Mouse (Mus musculus) fat pad, adult 2 months (tissue): ENCODE results near the gene Thada.

Experiments
- DNase-seq: peaks from one replicate; pipeline ENCODE4 v3.0.0-alpha.2; 2011; ENCODE audit warnings: low read depth, low spot score; ENCODE audit errors: extremely low read depth

Gene Thada

DNA sequence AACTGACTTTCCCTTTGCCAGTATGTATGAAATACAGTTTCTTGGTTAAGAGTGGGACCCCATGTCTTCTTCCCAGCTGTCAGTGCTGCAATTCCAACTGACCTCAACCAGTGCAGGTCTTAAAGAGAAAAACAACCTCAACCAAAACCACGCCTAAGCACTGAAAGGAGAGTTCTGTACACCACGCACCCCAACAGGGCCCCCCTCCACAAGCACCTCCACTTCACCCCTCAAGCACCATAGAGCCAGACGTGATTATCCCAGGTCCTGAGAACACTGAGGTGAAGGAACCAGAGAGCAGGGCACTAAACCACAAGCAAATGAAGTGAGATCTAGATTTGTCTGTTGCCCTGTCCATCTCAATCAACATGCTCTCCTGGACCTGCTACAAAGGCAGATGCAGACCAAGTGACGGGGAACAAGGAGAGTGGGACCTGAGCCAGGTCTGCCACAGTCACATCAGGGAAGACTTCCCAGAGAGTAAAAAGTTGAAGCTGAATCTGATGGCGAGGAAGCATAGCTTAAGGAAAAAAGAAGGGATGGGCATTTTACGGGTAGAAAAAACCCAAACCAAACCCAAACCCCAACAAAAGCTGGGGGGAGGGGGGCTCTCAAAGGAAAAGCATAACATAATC is 93.5 kb downstream of the Thada start:
- DNase-seq: no peak

DNA sequence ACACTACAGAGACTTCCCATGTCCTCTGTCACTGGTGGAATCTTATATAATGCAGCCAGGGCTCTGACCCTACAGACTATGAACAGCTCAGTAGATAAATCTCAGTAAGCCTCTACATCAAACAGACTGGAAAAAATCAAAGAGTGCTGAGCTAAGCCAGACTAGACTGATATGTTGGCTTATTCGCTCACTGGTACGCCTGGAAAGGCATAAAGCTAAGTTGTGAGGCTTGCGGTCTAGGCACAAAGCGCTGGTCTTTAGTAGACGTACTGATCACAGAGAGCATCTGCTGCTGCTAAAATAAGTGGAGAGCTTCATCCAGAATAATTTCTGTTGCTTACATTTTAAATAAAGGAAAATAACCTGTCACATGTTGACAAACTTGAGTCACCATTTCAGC is 95.6 kb downstream of the Thada start:
- no peak for DNase-seq

- no peak for DNase-seq
Measured at GRCm38 (mm10) chr17:84369769-84370168, 96.2 kb downstream of the Thada start.

GRCm38 (mm10) chr17:84368213-84369014 is 97.6 kb downstream of the Thada start:
- no peak for DNase-seq

DNA sequence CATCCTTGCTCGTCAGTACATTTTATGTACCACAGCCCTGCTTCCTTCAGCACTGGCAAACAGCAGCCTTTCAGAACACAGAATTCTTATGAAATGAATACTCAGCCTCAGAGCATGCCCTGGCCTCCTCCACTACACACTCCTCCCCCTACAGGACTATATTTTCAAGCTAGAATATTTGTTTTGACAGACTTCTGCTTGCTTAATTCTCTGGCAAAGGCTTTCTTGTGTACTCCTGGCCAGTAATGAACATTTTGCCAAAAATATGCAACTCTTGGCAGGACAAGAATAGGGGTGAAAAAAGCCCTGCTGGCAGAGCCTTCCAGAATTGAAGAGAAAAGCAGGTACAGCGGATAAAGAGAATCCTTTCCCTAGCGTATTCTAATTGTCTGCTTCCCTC is 98.3 kb downstream of the Thada start:
- peak; percentile 85 for DNase-seq

- DNase-seq: no peak
Measured at GRCm38 (mm10) chr17:84365791-84366301, 100.2 kb downstream of the Thada start.

DNA sequence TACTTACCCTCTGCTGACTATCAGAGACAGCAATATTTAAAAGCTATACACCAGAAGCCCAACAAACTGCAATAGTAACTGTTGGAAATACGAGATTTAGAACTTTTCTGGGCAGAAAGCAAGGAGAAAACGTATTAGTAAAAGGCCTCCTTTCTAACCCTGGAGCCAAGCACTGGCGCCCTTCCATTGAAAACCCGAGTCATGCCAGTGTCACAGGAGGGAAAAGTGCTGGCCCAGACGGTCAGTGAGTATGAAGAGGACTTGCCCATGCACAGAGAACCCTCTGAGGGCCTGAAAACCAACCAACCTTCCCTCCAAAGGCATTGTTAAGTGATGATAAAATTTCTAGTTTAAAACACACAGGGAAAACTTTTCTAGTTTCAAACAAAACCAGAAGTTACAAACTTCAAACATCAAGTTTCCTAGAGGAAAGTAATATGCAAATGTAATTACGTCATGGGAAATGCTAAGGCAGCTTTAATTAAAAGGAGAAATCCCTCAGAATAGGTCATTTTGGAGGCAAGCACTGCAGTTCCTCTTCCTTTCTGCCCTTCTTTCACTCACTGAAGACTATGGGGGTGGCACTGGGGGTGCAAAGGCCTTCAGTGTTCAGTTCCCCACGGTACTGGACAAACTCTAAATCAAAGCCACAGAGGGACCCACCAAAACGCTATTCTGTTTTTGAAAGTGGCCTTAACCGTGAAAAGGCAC is 100.8 kb downstream of the Thada start:
- DNase-seq: no peak

DNA sequence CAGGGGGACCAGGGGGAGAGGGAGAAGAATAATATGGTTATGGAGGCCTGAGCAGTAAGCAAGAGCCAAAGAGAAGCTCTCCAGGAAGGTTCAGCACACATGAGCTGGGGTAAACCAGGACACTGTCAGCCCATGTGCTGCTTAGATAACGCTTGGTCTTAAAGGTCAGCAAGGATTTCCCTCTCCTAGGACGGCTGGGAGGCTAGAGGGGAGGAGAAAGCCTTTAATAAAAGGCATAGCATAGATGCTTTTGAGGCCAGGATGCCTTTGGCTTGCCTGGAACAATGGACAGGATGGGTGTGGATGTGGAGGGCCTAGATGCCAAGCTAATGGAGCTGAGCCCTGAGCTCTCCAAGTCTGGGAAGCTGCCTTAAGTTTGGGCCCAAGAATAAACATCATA is 102.6 kb downstream of the Thada start:
- no peak for DNase-seq

DNA sequence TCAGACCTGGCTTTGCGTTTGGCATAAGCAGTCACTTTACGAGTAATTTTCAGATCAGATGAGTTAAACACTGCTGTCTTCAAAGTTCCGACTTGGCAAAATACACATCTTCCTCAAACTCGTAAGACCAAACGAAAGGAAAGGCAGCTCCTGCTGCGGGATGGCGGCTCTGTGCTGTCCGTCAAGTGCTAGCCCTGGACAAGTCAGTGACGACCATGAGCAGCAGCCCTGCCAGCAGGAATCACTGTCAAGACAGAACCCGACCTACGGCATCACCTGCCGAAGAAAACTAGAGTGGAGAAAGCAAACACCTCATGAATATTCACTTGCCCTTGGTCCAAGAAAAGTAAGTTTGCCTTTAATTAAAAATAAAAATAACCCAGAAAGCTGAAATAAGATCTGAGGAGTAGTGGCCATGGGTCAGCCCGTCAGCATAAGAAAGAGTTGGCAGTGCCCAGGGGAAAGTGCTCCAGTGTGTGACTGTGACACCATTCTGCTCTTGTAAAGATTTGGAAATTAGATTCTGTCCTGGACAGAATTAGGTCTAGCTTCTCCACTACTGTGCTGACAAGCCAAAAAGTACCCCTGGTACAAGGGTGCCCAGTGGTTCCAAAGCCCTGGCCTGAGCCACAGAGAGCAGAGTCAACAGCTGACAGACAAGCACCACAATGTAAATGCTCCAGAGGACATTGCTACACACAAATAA is 103.3 kb downstream of the Thada start:
- no peak for DNase-seq

DNA sequence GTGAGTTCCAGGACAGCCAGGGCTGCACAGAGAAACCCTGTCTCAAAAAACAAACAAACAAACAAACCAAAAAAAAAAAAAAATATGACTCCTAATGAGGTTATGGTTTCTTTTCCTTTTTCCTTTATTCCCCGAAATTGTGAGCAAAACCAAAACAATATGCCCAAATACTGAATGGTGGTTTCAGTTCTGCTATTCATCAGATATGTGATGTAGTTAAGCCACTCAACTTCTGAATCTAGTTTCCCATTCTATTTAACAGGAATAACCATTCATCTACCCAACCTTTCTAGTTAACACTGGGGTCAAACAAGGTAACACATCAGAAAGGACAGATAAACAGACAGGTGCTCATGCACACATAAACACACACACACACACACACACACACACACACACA is 105.0 kb downstream of the Thada start:
- DNase-seq: no peak

DNA sequence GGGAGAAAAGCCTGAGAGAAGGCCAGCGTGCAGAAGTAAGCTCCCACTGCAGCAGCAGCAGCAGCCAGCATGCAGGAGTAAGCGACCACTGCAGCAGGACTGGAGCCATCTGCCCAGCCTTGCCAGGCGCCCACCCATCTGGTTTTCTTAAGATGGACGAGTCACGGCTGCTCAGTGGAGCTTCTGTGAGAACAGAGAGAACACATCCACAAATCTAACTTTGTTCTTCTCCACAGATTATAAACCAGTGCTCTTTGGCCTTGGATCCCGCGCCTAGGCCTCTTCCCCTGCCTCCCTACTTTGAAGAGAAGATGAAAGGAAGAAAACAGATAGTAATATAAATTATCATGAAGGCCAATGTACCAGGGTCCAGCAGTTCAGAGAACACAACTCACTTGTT is 106.2 kb downstream of the Thada start:
- DNase-seq: no peak

GRCm38 (mm10) chr17:84358951-84359644 is 106.9 kb downstream of the Thada start:
- DNase-seq: no peak

GRCm38 (mm10) chr17:84357776-84358175 is 108.2 kb downstream of the Thada start:
- no peak for DNase-seq

DNA sequence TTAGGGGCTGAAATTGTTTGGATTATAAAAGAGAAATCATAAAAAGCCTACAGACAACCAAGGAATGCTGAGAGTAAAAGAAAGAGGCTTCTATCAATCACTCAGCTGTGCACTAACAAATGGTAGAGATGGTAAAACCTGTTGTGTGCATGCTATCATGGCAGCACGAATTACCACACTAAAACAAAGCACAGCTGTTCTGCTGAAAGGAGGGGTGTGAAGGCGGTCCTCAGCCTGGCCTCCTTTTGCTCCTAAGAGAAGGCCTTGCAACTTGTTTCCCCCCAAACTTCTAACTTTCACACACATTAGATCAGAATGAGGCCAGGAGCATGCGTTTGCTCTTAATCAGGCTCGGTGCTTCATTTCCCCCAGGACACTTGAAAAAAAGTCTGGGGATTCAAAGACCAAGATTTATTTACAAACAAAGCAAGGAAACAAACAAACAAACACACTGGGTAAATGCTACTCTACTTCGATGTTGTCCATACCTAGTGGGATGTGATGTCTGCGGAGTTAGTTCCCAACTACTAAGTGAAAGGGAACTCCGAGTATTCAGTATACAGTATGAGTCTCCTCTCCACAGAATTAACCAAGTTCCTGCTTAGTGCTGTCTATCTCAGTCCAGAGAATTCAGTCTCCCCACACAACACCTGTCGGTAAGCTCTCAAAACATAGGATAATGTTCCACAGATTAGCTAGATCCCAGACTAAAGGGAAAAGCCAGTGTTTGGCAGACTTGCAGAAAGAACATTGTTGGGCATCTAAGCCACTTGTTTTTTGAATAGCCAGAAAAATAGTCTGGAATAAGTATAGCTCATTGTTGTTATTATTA is 109.7 kb downstream of the Thada start:
- DNase-seq: no peak

DNA sequence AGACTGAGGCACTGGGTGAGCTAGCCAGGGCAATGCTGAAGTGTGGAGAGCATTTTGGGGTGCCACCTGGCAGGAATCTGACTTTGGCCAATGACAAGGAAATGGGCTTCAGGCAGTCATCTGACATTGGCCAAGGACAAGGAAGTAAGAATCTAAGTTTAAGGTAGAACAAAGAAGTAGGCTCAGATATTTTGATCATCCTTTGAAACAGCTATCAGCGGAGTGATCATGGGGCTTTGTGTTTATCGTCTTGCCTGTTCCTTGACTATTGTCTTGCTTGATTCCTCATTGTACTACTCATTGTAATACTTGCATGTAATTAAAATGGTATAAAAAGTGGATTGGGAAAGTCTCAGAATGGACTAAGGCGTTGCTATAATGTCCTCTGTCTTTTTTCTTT is 111.0 kb downstream of the Thada start:
- DNase-seq: no peak

DNA sequence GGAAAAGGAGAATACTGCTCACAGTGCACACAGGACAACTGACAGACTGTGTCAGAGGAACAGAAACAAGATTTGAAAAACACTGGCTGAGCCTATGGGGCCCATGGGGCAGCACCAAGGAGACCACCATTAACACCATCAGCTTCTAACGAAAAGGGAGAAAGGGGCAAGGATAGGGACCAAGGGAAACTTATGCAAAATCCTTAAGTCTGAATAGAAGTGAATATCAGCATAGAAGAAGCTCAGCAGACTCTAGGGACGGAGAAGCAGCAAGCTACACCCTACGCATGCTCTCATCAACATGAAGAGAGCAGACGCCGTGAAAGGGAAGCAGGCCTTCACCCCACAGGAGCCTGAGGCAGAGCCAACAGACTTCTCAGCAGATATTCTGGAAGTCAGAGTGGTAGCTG is 112.1 kb downstream of the Thada start:
- no peak for DNase-seq

DNA sequence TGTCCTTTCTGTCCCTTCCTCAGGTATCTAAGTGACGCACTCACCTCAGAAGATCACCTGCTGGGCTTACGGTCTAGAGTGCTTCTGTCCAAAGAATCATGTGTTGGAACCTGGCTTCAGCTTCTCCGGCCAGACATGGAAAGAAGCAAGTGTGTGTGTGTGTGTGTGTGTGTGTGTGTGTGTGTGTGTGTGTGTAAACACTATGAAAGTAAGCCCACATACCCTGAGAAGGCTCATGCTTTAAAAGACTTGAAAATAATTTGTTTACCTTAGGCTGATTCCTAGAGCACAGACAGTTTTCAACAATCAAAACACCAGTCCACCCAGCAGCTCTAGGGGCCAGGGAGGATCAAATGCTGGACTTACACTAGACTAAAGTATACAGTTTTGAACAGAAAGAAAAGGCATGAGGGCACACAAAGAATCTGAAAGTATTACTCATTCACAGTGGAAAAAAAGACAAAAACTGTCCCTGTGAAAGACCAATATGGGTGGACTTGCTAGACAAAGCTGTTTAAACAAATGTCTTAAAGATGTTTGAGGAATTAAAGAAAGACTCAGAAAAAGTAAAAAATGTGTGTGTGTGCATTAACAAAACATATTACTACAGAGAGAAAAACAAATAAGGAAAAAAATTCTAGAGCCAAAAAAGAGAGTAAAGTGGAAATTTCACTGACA is 112.6 kb downstream of the Thada start:
- DNase-seq: no peak

DNA sequence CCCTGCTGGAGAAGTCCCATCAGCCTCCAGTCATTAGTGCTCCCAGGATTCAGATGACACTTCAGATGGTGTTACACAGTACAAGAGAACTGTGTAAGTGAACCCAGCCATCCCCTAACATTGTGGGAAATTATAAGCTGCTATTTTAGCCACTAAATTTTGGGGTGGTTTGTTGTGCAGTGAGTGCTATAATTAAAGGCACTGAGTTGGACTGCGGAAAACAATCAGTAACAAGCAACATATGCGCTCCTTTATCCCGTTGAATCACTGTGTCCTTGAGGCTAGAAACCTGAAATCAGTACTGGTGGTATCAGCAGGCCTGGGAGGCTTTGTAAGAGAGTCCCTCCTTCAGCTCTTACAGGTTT is 113.2 kb downstream of the Thada start:
- no peak for DNase-seq
